In genomic region chr16:7767691-7768090, GRCm38 (mm10) we compare ENCODE assay signal across 23 mouse cellular contexts.
DNase-seq lines count a peak whose midpoint lies in the region; ATAC-seq and TF ChIP-seq lines count a peak whose summit lies in the region.
"Had no signal": no experiment of that assay in that cellular context is flagged by ENCODE, and none has a peak within 500 bp of the region (broad histone marks: within the 10 kb centered on the region; RNA-seq: fewer than 3 reads in every experiment).

No protein-coding gene starts in this region.

- H3K9ac ChIP-seq in heart, postnatal 0 days (replicated peaks; ENCODE audit: low read depth, low read length): no peak overlapping the region
- H3K9ac ChIP-seq in heart, embryonic 11.5 days (ENCODE audit: low read depth, low read length): no peak overlapping the region
- H3K9ac ChIP-seq: forebrain, embryonic 15.5 days; heart, embryonic 15.5 days; hindbrain, embryonic 12.5 days had no signal

- 62% methylated on average over 4 of the region's 4 CpGs for WGBS in heart, postnatal 0 days
- 70% methylated on average over 4 of the region's 4 CpGs for WGBS in heart, embryonic 11.5 days (ENCODE audit: insufficient replicate concordance)
- WGBS in thymus, adult 2 months: 11% methylated on average over 4 of the region's 4 CpGs

- H3K9me3 ChIP-seq in heart, postnatal 0 days (replicated peaks; ENCODE audit: control insufficient read depth, low read length): no peaks in the 10 kb centered on the region
- H3K9me3 ChIP-seq in heart, embryonic 11.5 days (replicated peaks; ENCODE audit: control insufficient read depth, low read length): no peaks in the 10 kb centered on the region
- H3K9me3 ChIP-seq: embryonic facial prominence, embryonic 10.5 days; forebrain, embryonic 10.5 days; forebrain, embryonic 15.5 days; heart, embryonic 10.5 days; heart, embryonic 15.5 days; hindbrain, embryonic 12.5 days had no signal

- H3K4me3 ChIP-seq in heart, postnatal 0 days (ENCODE audit: low read depth, low read length): no peak overlapping the region
- H3K4me3 ChIP-seq in heart, embryonic 11.5 days (ENCODE audit: low read depth, low read length): no peak overlapping the region
- no peak overlapping the region for H3K4me3 ChIP-seq in thymus, adult 2 months (ENCODE audit: control insufficient read depth, insufficient read depth, low read length)
- H3K4me3 ChIP-seq: embryonic facial prominence, embryonic 10.5 days; erythroblast, embryonic 14.5 days; forebrain, embryonic 10.5 days; forebrain, embryonic 15.5 days; heart, embryonic 10.5 days; heart, embryonic 15.5 days; hindbrain, embryonic 12.5 days had no signal

- DNase-seq in heart, postnatal 0 days (ENCODE audit: low spot score): no peak
- DNase-seq in thymus, adult 2 months: peak; percentile 36
- peak; percentile 54 for DNase-seq in thymus, postnatal 25 days
- DNase-seq in cerebellum, adult 9-10 months: no peak
- no peak for DNase-seq in frontal cortex, postnatal 36 days (ENCODE audit: low spot score in 2 of 2)
- DNase-seq: adrenal gland, postnatal 10 days; cerebellum, adult 11 months; cerebellum, adult 8-10 months; cerebellum, postnatal 25 days; gastrocnemius, postnatal 36 days; heart, postnatal 36 days; kidney, adult 18-20 months had no signal

- H3K27me3 ChIP-seq in heart, postnatal 0 days (ENCODE audit: control insufficient read depth, insufficient read depth, low read length): no peaks in the 10 kb centered on the region
- no peaks in the 10 kb centered on the region for H3K27me3 ChIP-seq in heart, embryonic 11.5 days (ENCODE audit: control insufficient read depth, insufficient read depth, low read length)
- H3K27me3 ChIP-seq in thymus, adult 2 months (ENCODE audit: control insufficient read depth, insufficient read depth, low read length): no peaks in the 10 kb centered on the region
- H3K27me3 ChIP-seq: forebrain, embryonic 15.5 days; heart, embryonic 15.5 days; hindbrain, embryonic 12.5 days had no signal

- TF ChIP-seq EP300 in heart, postnatal 0 days (IDR thresholded peaks at IDR 0.05; ENCODE audit: low read depth): no peak

- no peak for ATAC-seq in heart, postnatal 0 days (ENCODE audit: insufficient read depth, low read depth)
- ATAC-seq in heart, embryonic 11.5 days (replicated peaks; ENCODE audit: insufficient number of reproducible peaks, low FRiP score, low TSS enrichment): no peak
- no peak for ATAC-seq in erythroblast, adult 5-6 weeks (replicated peaks; ENCODE audit: low FRiP score, poor library complexity, severe bottlenecking)
- ATAC-seq: forebrain, embryonic 15.5 days; hindbrain, embryonic 16.5 days had no signal

- no peaks in the 10 kb centered on the region for H3K36me3 ChIP-seq in heart, postnatal 0 days (replicated peaks; ENCODE audit: control insufficient read depth, insufficient read depth, low read length)
- no peaks in the 10 kb centered on the region for H3K36me3 ChIP-seq in heart, embryonic 11.5 days (ENCODE audit: control insufficient read depth, insufficient read depth, low read length)
- no peaks in the 10 kb centered on the region for H3K36me3 ChIP-seq in thymus, adult 2 months (ENCODE audit: control insufficient read depth, insufficient read depth, low read length)
- H3K36me3 ChIP-seq: embryonic facial prominence, embryonic 10.5 days; forebrain, embryonic 10.5 days; forebrain, embryonic 15.5 days; G1E; heart, embryonic 10.5 days; heart, embryonic 15.5 days; hindbrain, embryonic 12.5 days had no signal

- H3K27ac ChIP-seq in heart, postnatal 0 days (ENCODE audit: low read depth): peak overlapping the region; percentile 48; the same call in 1 of the 2 replicates
- H3K27ac ChIP-seq in heart, embryonic 11.5 days (ENCODE audit: low read depth, low read length): no peak overlapping the region
- H3K27ac ChIP-seq in thymus, adult 2 months (ENCODE audit: control insufficient read depth, insufficient read depth, low read length): peak overlapping the region; percentile 100
- H3K27ac ChIP-seq: embryonic facial prominence, embryonic 10.5 days; forebrain, embryonic 10.5 days; forebrain, embryonic 15.5 days; heart, embryonic 10.5 days; heart, embryonic 15.5 days; hindbrain, embryonic 12.5 days had no signal

- H3K4me1 ChIP-seq in heart, postnatal 0 days (ENCODE audit: control insufficient read depth, insufficient read depth): no peaks in the 10 kb centered on the region
- H3K4me1 ChIP-seq in heart, embryonic 11.5 days (ENCODE audit: control insufficient read depth, insufficient read depth, low read length): no peaks in the 10 kb centered on the region
- H3K4me1 ChIP-seq in thymus, adult 2 months (replicated peaks; ENCODE audit: control insufficient read depth, insufficient read depth, low read length): peaks cover 21% of the 10 kb centered on the region
- H3K4me1 ChIP-seq: forebrain, embryonic 15.5 days; heart, embryonic 10.5 days; heart, embryonic 15.5 days had no signal

- H3K4me2 ChIP-seq in heart, postnatal 0 days (ENCODE audit: low read depth, low read length): no peak overlapping the region
- H3K4me2 ChIP-seq in heart, embryonic 11.5 days: no peak overlapping the region
- H3K4me2 ChIP-seq: forebrain, embryonic 15.5 days; heart, embryonic 15.5 days; hindbrain, embryonic 12.5 days had no signal

- no peak for TF ChIP-seq POLR2A in thymus, adult 2 months (IDR thresholded peaks at IDR 0.05; ENCODE audit: control insufficient read depth, extremely low read depth, insufficient read depth, low read length, poor library complexity)

- TF ChIP-seq CTCF in heart, postnatal 0 days (IDR thresholded peaks at IDR 0.05; ENCODE audit: low read depth): no peak
- TF ChIP-seq CTCF in thymus, adult 2 months (IDR thresholded peaks at IDR 0.05; ENCODE audit: borderline replicate concordance, control insufficient read depth, extremely low read depth, insufficient read depth, low read length, poor library complexity): no peak

Comparison
In these comparisons a context has a peak if more than half of its experiments do, and no peak if none do; other contexts are left out.
1. DNase-seq: peak in thymus, adult 2 months (single experiment) and thymus, postnatal 25 days (single experiment); none in heart, postnatal 0 days (single experiment), cerebellum, adult 9-10 months (single experiment) and frontal cortex, postnatal 36 days (0 of 2).